Mouse (Mus musculus): ENCODE measurements around the gene Stx19. TPM values are rescaled to one million over a fixed set of nuclear protein-coding genes. Genes with fewer than 3 reads are reported as not detected.

The Stx19 gene
- 0.18 and 0.26 TPM in 2 replicates for polyA plus RNA-seq (2015; fragmentation: Nextera tagmentation; extraction: Ambion mirVana)

GRCm38 (mm10) chr16:62814491-62814890 is at the start of gene Stx19:
Gene Stx19, plus strand, starts transcription at chr16:62814676.

GRCm38 (mm10) chr16:62786621-62787331 is 27.7 kb upstream of the Stx19 start, which contains the start of gene Nsun3:
Gene Nsun3, minus strand, starts transcription at chr16:62786818.

DNA sequence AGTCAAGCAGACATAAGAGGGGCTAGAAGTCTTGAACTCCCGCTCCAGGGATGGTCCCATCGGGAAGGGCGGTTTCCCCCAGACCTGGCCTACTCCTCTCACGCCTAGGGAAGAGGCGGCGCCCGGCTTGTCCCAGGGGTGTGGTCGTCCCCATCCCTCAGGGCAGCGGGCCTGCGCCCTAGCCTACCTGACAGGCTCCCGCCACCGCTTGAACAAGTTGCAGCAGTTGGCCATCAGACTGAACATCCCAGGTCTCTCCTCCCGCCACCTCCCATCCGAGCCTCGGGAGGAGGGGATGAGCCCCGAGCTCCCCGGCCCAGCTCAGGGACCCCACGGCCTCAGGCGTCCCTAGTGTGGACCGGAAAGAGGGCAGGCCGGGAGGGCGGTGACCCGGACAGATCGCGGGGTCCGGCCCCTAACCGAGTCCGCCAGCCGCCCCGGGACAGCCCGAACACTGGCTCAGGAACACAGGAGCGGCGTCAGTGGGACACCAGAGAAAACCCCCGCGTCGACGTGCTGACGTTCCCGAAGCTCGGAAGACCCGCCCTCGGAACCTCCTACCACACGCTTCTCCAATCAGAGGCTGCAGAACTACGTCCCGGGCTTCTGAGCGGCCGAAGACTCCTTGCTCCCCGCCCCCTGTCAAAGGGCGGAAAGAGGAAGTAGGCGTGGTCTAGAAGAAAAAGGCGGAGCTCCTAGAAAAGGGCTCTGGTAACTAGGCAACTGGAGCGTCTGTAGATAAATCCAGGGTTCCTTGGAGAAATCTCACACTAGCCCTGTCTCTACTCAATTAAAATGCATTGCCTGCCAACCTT is 32.2 kb downstream of the Stx19 start, which contains the start of gene Arl13b:
Gene Arl13b (minus strand): TSS at position 543 of the 815 bp plus-strand sequence.

GRCm38 (mm10) chr16:62854191-62855068 is 40.0 kb downstream of the Stx19 start, which contains the start of gene Pros1:
Gene Pros1, plus strand, starts transcription at chr16:62854307.

Small RNA genes within 50 kb of the gene (microRNA-seq; reads per million reads assigned to microRNA genes)
- gene Gm25986: 0 reads per million in 2 experiments

Other genes starting within 250 kb of the Stx19 start
- 5.9 and 6.4 TPM in 2 replicates for gene Nsun3, start 27.9 kb upstream of the Stx19 start, polyA plus RNA-seq (2015; fragmentation: Nextera tagmentation; extraction: Ambion mirVana)
- gene Arl13b, start 32.4 kb downstream of the Stx19 start, polyA plus RNA-seq (2015; fragmentation: Nextera tagmentation; extraction: Ambion mirVana): 11.4 and 12.0 TPM in 2 replicates
- gene Pros1, start 39.6 kb downstream of the Stx19 start, polyA plus RNA-seq (2015; fragmentation: Nextera tagmentation; extraction: Ambion mirVana): 34.7 TPM in 2 replicates